ENCODE assay signal across 8 mouse cellular contexts in genomic region chr3:96262216-96262875, GRCm38 (mm10). TPM values are rescaled to one million over a fixed set of nuclear protein-coding genes. Genes with fewer than 3 reads are reported as not detected.
DNase-seq lines count a peak whose midpoint lies in the region; ATAC-seq lines count a peak whose summit lies in the region.

No protein-coding gene starts in this region.

- WGBS in hindbrain, embryonic 13.5 days = 1% methylated on average over 19 of the region's 19 CpGs

- no peaks in the 10 kb centered on the region for H3K9me3 ChIP-seq in hindbrain, embryonic 13.5 days

- H3K4me3 ChIP-seq in hindbrain, embryonic 13.5 days = peak overlapping the region; percentile 59

- H3K4me2 ChIP-seq in hindbrain, embryonic 13.5 days = peak overlapping the region; percentile 80

- peaks cover 23% of the 10 kb centered on the region for H3K4me1 ChIP-seq in hindbrain, embryonic 13.5 days (replicated peaks)

- H3K9ac ChIP-seq in hindbrain, embryonic 13.5 days = peak overlapping the region; percentile 83

- no peaks in the 10 kb centered on the region for H3K36me3 ChIP-seq in hindbrain, embryonic 13.5 days

- peak; percentile 67 for ATAC-seq in hindbrain, embryonic 13.5 days (ENCODE audit: low FRiP score)

- H3K27ac ChIP-seq in hindbrain, embryonic 13.5 days = peak overlapping the region; percentile 98

- H3K27me3 ChIP-seq in hindbrain, embryonic 13.5 days = no peaks in the 10 kb centered on the region

- peak; percentile 91 for DNase-seq in NIH3T3 (ENCODE audit: low read depth)
- DNase-seq in cerebellum, postnatal 10 days = peak; percentile 92 to 93
- peak; percentile 64 to 70 for DNase-seq in frontal cortex, postnatal 25 days (ENCODE audit: low spot score in 2 of 2)
- peak; percentile 54 to 57 for DNase-seq in layer of hippocampus, postnatal 25 days (ENCODE audit: extremely low spot score in 1 of 2, low spot score in 1 of 2)
- DNase-seq in lung, postnatal 25 days (ENCODE audit: low spot score) = peak; percentile 94
- DNase-seq in right cerebral cortex, adult 18-20 months = peak; percentile 90
- peak; percentile 68 for DNase-seq in urinary bladder, adult 2 months (ENCODE audit: low spot score)

RNA-seq across cellular contexts. Expression of gene Hist2h4, which starts 0.8 kb away (rescaled TPM):
- polyA plus RNA-seq in hindbrain, embryonic 13.5 days (2015; fragmentation: Nextera tagmentation; extraction: Ambion mirVana) = 5.2 and 6.1 TPM in 2 replicates
- total RNA-seq in layer of hippocampus, postnatal 25 days (2021) = 10 to 100 TPM; 23.8 to 28.4 TPM
- polyA plus RNA-seq in urinary bladder, adult 2 months (2012; rRNA removed) = 1.4 and 1.6 TPM in 2 replicates

RNA-seq across cellular contexts. Expression of gene Hist2h3b, which starts 6.1 kb away (rescaled TPM):
- 19.6 and 22.4 TPM in 2 replicates for polyA plus RNA-seq in hindbrain, embryonic 13.5 days (2015; fragmentation: Nextera tagmentation; extraction: Ambion mirVana)
- 10 to 100 TPM; 41.9 to 53.6 TPM for total RNA-seq in layer of hippocampus, postnatal 25 days (2021)
- 1.9 and 3.2 TPM in 2 replicates for polyA plus RNA-seq in urinary bladder, adult 2 months (2012; rRNA removed)

RNA-seq across cellular contexts. Expression of gene Hist2h2bb, which starts 7.2 kb away (rescaled TPM):
- 2.7 and 3.4 TPM in 2 replicates for polyA plus RNA-seq in hindbrain, embryonic 13.5 days (2015; fragmentation: Nextera tagmentation; extraction: Ambion mirVana)
- total RNA-seq in layer of hippocampus, postnatal 25 days (2021) = 100 to 1,000 TPM; 110 to 123 TPM
- 0.69 TPM in 1 of 2 replicates, not detected in the other for polyA plus RNA-seq in urinary bladder, adult 2 months (2012; rRNA removed)

RNA-seq across cellular contexts. Expression of gene Hist2h3c1, which starts 15.9 kb away (rescaled TPM):
- polyA plus RNA-seq in hindbrain, embryonic 13.5 days (2015; fragmentation: Nextera tagmentation; extraction: Ambion mirVana) = 0.62 TPM in 1 of 2 replicates, not detected in the other
- not detected for total RNA-seq in layer of hippocampus, postnatal 25 days (2021)
- not detected in 2 replicates for polyA plus RNA-seq in urinary bladder, adult 2 months (2012; rRNA removed)

RNA-seq across cellular contexts. Expression of gene Hist2h2aa1, which starts 17.0 kb away (rescaled TPM):
- 15.6 and 29.2 TPM in 2 replicates for polyA plus RNA-seq in hindbrain, embryonic 13.5 days (2015; fragmentation: Nextera tagmentation; extraction: Ambion mirVana)
- total RNA-seq in layer of hippocampus, postnatal 25 days (2021) = 1 to 10 TPM; 3.0 to 6.9 TPM
- 140 and 149 TPM in 2 replicates for polyA plus RNA-seq in urinary bladder, adult 2 months (2012; rRNA removed)

Comparison
In these comparisons a context has a peak if more than half of its experiments do, and no peak if none do; other contexts are left out.
1. Peak in every context shown above with its lines: DNase-seq, ATAC-seq, H3K4me3 ChIP-seq and H3K27ac ChIP-seq.